Mouse (Mus musculus): ENCODE measurements around the gene Sat1. TPM values are rescaled to one million over a fixed set of nuclear protein-coding genes. Genes with fewer than 3 reads are reported as not detected.
"Not testable (repeated sequence)": the region's sequence is repeated elsewhere in the genome, so short reads cannot be mapped to it uniquely, and the experiment has no call there.

The Sat1 gene
- polyA plus RNA-seq, 2 experiments = 39.2 to 94.8 TPM

DNA sequence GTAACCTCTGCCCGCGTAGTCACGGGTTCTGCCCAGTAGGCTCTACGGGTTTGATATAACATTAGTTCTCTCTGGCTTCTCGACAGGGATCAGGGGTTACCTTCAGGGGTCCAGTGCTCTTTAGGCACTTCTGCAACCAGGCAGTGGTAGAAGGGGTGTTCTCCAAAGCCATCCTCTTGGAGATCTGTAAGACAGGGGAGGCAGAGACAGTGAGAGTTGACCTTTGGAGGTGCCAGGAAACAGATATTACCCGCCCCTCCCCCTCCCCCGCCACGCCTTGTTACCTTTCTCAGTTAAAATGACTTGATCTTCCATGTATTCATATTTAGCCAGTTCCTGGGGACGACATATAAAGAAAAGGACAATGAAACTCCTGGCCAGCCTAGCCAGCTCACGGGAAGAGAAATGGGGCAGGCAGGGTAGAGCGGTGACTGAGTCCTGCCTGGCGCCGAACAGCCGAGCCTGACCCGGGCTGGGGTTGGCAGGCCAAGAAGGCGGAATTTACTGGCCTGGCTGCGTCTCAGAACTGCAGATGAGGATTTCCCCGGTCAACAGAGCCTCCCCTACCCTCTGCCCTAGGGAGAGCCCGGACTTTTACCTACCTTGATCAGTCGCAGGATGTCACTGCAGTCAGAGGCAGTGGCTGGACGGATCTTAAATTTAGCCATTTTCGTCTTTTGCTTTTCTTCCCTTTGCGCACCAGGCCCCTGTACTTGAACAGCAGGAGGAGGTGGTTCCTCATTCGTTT lies 574 bp downstream of the Sat1 start:
- peak; percentile 68 for ATAC-seq (ENCODE audit: insufficient read depth)
- WGBS (ENCODE audit: insufficient replicate concordance) = 13% methylated on average over 23 of the region's 24 CpGs

DNA sequence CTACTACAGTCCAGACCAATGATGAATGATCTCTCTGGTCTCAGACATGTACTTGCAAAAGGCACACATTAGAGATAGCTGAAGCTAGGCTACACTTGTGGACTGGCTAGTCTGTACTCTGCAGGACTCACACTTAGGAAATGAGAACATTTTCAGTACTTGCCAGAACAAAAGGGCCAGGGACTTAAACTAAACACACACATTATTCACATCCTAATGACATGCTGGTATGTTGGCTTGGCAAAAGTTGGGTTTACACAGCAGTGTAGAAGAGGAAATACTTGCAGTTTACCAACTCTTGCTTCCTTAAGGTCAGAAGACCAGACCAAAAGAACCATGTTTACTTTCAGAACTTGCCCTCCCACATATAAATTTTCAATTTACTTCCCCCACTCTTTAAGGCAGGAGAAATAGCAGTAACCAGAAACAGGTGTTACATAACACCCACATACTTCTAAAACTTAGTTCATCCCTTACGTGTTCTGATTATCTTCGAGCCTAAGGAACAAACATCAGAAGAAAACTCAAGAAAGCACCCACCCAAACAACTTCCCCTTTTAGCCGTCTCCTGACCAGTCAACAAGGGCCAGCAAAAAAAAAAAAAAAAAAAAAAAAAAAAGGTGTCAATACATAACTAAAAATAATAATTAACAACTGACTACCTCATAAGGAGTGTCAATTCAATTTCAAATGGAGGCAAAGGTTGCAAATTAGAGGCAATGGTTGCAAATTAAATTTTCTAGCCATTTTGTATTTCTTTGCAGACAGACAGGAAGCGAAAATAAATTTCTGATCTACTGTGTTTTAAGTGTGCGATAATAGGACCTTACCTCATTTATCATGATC lies 1.7 kb downstream of the Sat1 start:
- peak overlapping the region; percentile 70 for H3K4me2 ChIP-seq (ENCODE audit: low read depth)
- 39% methylated on average over 5 of the region's 5 CpGs for WGBS (ENCODE audit: insufficient replicate concordance)
- H3K9me3 ChIP-seq (ENCODE audit: control insufficient read depth, low read length) = no peaks in the 10 kb centered on the region
- no peak for ATAC-seq (ENCODE audit: insufficient read depth)
- H3K27ac ChIP-seq = no peak overlapping the region
- 0 out of 4 replicates have a peak, but pooled peaks cover 0 to 2% of the 10 kb centered on the region in 2 experiments for H3K4me1 ChIP-seq (replicated peaks; ENCODE audit: control insufficient read depth in 2 of 2, insufficient read depth in 2 of 2, low read length in 1 of 2)
- TF ChIP-seq CTCF (IDR thresholded peaks at IDR 0.05; ENCODE audit: low read depth) (no peak), EP300 (IDR thresholded peaks at IDR 0.05; ENCODE audit: low read depth) (no peak)
- no peaks in the 10 kb centered on the region for H3K27me3 ChIP-seq (ENCODE audit: control insufficient read depth, insufficient read depth, low read length)
- H3K4me3 ChIP-seq (ENCODE audit: insufficient read depth in 1 of 2, low read depth in 2 of 2, low read length in 2 of 2) = peak overlapping the region in 1 of 2 experiments; percentile 66; a peak in 2 of 4 replicates
- H3K36me3 ChIP-seq (replicated peaks; ENCODE audit: control insufficient read depth, insufficient read depth, low read depth) = no peaks in the 10 kb centered on the region
- DNase-seq (ENCODE audit: low read depth in 3 of 3, low spot score in 3 of 3) = no peak
- no peak overlapping the region for H3K9ac ChIP-seq (replicated peaks)

More for the DNA sequence above, 574 bp downstream of the Sat1 start:
- Histone ChIP-seq H3K4me3 (ENCODE audit: insufficient read depth in 1 of 2, low read depth in 2 of 2, low read length in 2 of 2) (peak overlapping the region; percentile 66 to 87), H3K27ac (peak overlapping the region; percentile 39; the same call in 1 of the 2 replicates), H3K27me3 (ENCODE audit: control insufficient read depth, insufficient read depth, low read length) (no peaks in the 10 kb centered on the region), H3K36me3 (replicated peaks; ENCODE audit: control insufficient read depth, insufficient read depth, low read depth) (no peaks in the 10 kb centered on the region), H3K9ac (replicated peaks) (peak overlapping the region; percentile 66), H3K9me3 (ENCODE audit: control insufficient read depth, low read length) (no peaks in the 10 kb centered on the region), H3K4me1 (replicated peaks; ENCODE audit: control insufficient read depth in 2 of 2, insufficient read depth in 2 of 2, low read length in 1 of 2) (0 out of 4 replicates have a peak, but pooled peaks cover 0 to 2% of the 10 kb centered on the region in 2 experiments), H3K4me2 (ENCODE audit: low read depth) (peak overlapping the region; percentile 70)
- peak in 1 of 3 experiments; percentile 14 for DNase-seq (ENCODE audit: low read depth in 3 of 3, low spot score in 3 of 3)
- TF ChIP-seq CTCF (IDR thresholded peaks at IDR 0.05; ENCODE audit: low read depth) (no peak), EP300 (IDR thresholded peaks at IDR 0.05; ENCODE audit: low read depth) (no peak)

DNA sequence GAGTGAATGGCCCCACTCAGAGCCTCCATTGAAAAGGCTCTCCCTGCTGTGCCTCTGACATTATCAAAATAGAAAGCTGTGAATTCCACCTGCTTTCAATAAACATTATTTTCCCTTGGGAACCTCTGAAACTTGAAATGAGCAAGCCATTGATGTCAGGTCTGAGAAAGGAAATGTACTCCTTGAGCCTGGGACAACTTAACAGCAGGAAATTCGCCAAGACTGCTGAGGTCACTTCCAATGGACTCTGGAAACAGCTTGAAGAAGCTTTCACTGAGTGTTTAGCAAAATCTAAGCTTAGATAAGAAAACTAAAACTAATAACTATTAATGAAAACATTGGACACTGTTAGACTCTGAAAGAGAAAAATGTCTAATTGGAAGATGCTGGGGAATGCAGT lies 7.6 kb downstream of the Sat1 start:
- H3K9me3 ChIP-seq (ENCODE audit: control insufficient read depth, low read length) = no peaks in the 10 kb centered on the region
- ATAC-seq (ENCODE audit: insufficient read depth) = no peak
- no peaks in the 10 kb centered on the region for H3K36me3 ChIP-seq (replicated peaks; ENCODE audit: control insufficient read depth, insufficient read depth, low read depth)
- WGBS (ENCODE audit: insufficient replicate concordance) = 14% methylated on average over 1 of the region's 1 CpGs
- H3K27me3 ChIP-seq (ENCODE audit: control insufficient read depth, insufficient read depth, low read length) = no peaks in the 10 kb centered on the region
- no peak for DNase-seq (ENCODE audit: low read depth in 3 of 3, low spot score in 3 of 3)
- H3K27ac ChIP-seq = no peak overlapping the region
- H3K4me2 ChIP-seq (ENCODE audit: low read depth) = no peak overlapping the region
- no peaks in the 10 kb centered on the region for H3K4me1 ChIP-seq (replicated peaks; ENCODE audit: control insufficient read depth in 2 of 2, insufficient read depth in 2 of 2, low read length in 1 of 2)
- no peak overlapping the region for H3K4me3 ChIP-seq (ENCODE audit: insufficient read depth in 1 of 2, low read depth in 2 of 2, low read length in 2 of 2)
- no peak overlapping the region for H3K9ac ChIP-seq (replicated peaks)
- TF ChIP-seq CTCF (IDR thresholded peaks at IDR 0.05; ENCODE audit: low read depth) (no peak), EP300 (IDR thresholded peaks at IDR 0.05; ENCODE audit: low read depth) (no peak)

DNA sequence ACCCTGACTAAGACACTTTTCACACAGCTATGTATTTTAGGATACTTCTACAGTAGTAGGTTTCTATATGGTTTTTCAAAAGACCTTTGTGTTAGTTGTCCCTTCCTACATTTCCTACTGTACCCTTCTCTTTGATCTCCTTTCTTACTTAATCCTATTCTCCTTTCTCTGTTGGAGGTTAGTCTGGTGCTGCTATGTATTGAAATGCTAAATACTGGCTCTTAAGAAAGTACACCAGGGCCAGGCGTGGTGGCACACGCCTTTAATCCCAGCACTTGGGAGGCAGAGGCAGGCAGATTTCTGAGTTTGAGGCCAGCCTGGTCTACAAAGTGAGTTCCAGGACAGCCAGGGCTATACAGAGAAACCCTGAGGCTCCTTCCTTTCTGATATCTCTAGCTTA lies 10.8 kb downstream of the Sat1 start:
- H3K27me3 ChIP-seq (ENCODE audit: control insufficient read depth, insufficient read depth, low read length); H3K9me3 ChIP-seq (ENCODE audit: control insufficient read depth, low read length); H3K4me1 ChIP-seq (replicated peaks; ENCODE audit: control insufficient read depth in 2 of 2, insufficient read depth in 2 of 2, low read length in 1 of 2); H3K4me3 ChIP-seq (ENCODE audit: insufficient read depth in 1 of 2, low read depth in 2 of 2, low read length in 2 of 2); ATAC-seq (ENCODE audit: insufficient read depth); H3K4me2 ChIP-seq (ENCODE audit: low read depth); H3K27ac ChIP-seq; H3K9ac ChIP-seq (replicated peaks); H3K36me3 ChIP-seq (replicated peaks; ENCODE audit: control insufficient read depth, insufficient read depth, low read depth); DNase-seq (ENCODE audit: low read depth in 3 of 3, low spot score in 3 of 3): not testable (repeated sequence)
- WGBS (ENCODE audit: insufficient replicate concordance) = 59% methylated on average over 2 of the region's 2 CpGs
